Mouse (Mus musculus) testis, adult 2 months (tissue): ENCODE data around the gene Tgfa.

Source experiments
- CTCF ChIP-seq: fragments of 200-500 bp; IDR thresholded peaks from 2 replicates; pipeline ENCODE4 v1.5.1; 2012; ENCODE audit warnings: low read depth, mild to moderate bottlenecking, inconsistent platforms, low read length, moderate library complexity; ENCODE audit not compliant: control insufficient read depth, insufficient read depth, insufficient replicate concordance
- POLR2A ChIP-seq: fragments of 200-500 bp; IDR thresholded peaks from 2 replicates; pipeline ENCODE4 v1.6.1; 2012; ENCODE audit warnings: low read depth, mild to moderate bottlenecking, inconsistent platforms, low read length, moderate library complexity; ENCODE audit not compliant: control insufficient read depth

- TF ChIP-seq CTCF (no peak), POLR2A (no peak)
Measured at GRCm38 (mm10) chr6:86196034-86196433, 1.0 kb downstream of the Tgfa start.
